Mouse (Mus musculus) C2C12 (cell line): Measurements from ENCODE around the gene Itgb2l. TPM values are rescaled to one million over a fixed set of nuclear protein-coding genes. Genes with fewer than 3 reads are reported as not detected.

Source experiments
- H3K27me3 ChIP-seq: one replicate; pipeline ENCODE4 v1.6.1; 2011; ENCODE audit not compliant: control insufficient read depth, insufficient read depth, insufficient read length
- H3K36me3 ChIP-seq: one replicate; pipeline ENCODE4 v1.6.1; 2011; ENCODE audit not compliant: control insufficient read depth, insufficient read depth
- H3K4me3 ChIP-seq: one replicate; pipeline ENCODE4 v1.5.1; 2011; ENCODE audit warnings: mild to moderate bottlenecking, control low read depth; ENCODE audit not compliant: poor library complexity, insufficient read depth, severe bottlenecking
- H3K79me2 ChIP-seq: one replicate; pipeline ENCODE4 v1.6.1; 2011; ENCODE audit not compliant: control insufficient read depth, insufficient read depth
- H3K79me3 ChIP-seq: one replicate; pipeline ENCODE4 v1.6.1; 2011; ENCODE audit warnings: low read depth, control low read depth
- H3ac ChIP-seq: one replicate; pipeline ENCODE3; 2011; ENCODE audit warnings: low read depth; ENCODE audit not compliant: control insufficient read depth, insufficient read length
- CEBPB ChIP-seq: IDR thresholded peaks from one replicate; pipeline ENCODE4 v1.6.1; 2011; ENCODE audit warnings: low read depth, mild to moderate bottlenecking, control low read depth, moderate library complexity
- CTCF ChIP-seq: IDR thresholded peaks from one replicate; pipeline ENCODE4 v1.5.1; 2011; ENCODE audit not compliant: control insufficient read depth, insufficient read depth, insufficient read length
- FOSL1 ChIP-seq: IDR thresholded peaks from one replicate; pipeline ENCODE4 v1.8.0; 2011; ENCODE audit warnings: mild to moderate bottlenecking, low read length; ENCODE audit not compliant: poor library complexity, insufficient read depth, severe bottlenecking
- MAX ChIP-seq: IDR thresholded peaks from one replicate; pipeline ENCODE4 v1.6.1; 2011; ENCODE audit warnings: mild to moderate bottlenecking, control low read depth
- MYOD1 ChIP-seq: IDR thresholded peaks from one replicate; pipeline ENCODE4 v1.6.1; 2011; ENCODE audit warnings: low read depth; ENCODE audit not compliant: control insufficient read depth, insufficient read length
- MYOG ChIP-seq: IDR thresholded peaks from one replicate; pipeline ENCODE4 v1.6.1; 2011; ENCODE audit not compliant: control insufficient read depth, insufficient read length; ENCODE audit errors: extremely low read depth
- USF1 ChIP-seq: IDR thresholded peaks from one replicate; pipeline ENCODE4 v1.6.1; 2011; ENCODE audit warnings: low read depth, mild to moderate bottlenecking, control low read depth, moderate library complexity
- polyA plus RNA-seq: library from polyadenylated mRNA; unstranded; fragments of >200 nt; fragmentation: generic; extraction: Trizol; gene quantifications from one replicate; pipeline ENCODE4 v1.2.1, GENCODE M21; 2012; ENCODE audit warnings: missing spikeins

Gene Itgb2l
- polyA plus RNA-seq, 1 experiment, result 0.12 TPM

DNA sequence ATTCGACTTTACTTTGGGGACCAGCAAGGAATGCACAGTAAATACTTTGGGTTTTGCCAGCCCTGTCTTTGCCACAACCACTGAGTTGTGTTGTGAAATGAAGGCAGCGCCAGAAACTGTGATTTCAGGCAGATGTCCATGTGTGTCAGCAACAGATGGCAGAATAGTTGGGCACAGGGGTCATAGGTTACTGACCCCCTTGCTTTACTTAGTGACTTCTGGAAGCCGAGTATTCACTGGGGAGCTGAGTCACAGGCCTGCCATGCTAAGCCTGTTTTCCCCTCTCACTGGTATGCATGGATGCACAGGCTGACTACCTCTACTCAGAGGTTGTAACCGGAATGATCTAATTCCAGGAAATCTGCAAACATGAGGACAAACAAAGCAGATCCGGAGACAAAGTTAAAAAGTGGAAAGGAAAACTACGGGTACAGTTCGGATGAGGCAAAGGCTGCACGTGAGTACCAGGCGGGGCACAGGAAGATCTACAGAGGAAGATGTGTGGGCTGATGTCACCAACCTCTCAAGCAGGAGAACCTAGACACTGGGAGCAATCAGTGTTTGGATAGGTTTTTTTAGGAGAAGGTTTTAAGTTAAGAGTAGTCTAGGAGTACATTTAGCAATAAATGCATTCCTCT is 47.3 kb downstream of the Itgb2l start:
- Histone ChIP-seq H3K36me3 (peaks cover 46% of the 10 kb centered on the region), H3K27me3 (no peaks in the 10 kb centered on the region), H3K79me2 (no peaks in the 10 kb centered on the region), H3K79me3 (no peaks in the 10 kb centered on the region), H3ac (no peak overlapping the region), H3K4me3 (no peak overlapping the region)
- TF ChIP-seq USF1 (peak; percentile 36), MAX (peak; percentile 70), MYOG (no peak), CTCF (no peak), CEBPB (peak; percentile 90), FOSL1 (peak; percentile 68), MYOD1 (peak; percentile 93)

DNA sequence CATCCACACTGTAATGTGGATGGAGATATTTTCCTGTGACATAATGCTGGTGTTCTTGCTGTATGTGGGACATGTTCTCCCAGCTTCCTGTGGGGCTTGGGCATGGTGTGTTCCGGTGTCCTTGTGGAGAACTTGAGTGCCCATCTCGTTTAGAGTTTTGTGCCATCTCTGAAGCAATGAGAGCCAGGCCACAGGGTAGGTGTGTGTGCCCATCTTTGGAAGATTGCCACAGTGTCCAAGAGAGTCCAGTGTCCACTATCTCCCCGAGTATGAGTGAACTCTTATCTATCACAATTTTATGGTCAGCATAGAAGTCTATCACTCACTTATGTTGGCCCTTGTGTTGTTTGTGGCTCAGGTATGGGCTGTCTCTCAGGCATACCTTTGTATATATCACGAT is 47.9 kb downstream of the Itgb2l start:
- Histone ChIP-seq H3K27me3 (no peaks in the 10 kb centered on the region), H3K4me3 (no peak overlapping the region), H3ac (no peak overlapping the region), H3K79me2 (peaks cover under 1% of the 10 kb centered on the region), H3K79me3 (no peaks in the 10 kb centered on the region), H3K36me3 (peaks cover 41% of the 10 kb centered on the region)
- TF ChIP-seq CEBPB (no peak), MAX (no peak), FOSL1 (no peak), CTCF (no peak), MYOD1 (no peak), MYOG (no peak), USF1 (no peak)

DNA sequence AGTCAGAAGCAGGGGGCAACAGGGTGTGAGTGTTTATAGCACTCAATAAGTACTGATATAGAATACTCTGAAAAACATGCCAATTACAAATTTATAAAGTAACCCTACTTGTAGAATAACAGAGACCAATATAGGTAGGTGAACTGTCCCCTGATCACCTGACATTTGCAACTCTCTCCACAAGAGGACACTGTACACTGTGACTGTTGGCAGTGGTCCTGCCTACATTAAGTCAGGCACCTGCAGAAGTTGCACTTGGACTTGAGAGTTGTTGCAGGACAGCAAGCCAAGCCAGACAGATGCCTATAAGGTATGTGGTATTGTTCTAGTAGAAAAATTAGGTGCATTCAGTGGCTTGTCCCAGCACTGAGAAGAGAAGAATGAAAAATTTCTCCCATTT is 52.3 kb downstream of the Itgb2l start:
- peaks cover 32% of the 10 kb centered on the region for H3K79me2 ChIP-seq
- no peak overlapping the region for H3K4me3 ChIP-seq
- peaks cover 21% of the 10 kb centered on the region for H3K36me3 ChIP-seq
- no peak overlapping the region for H3ac ChIP-seq
- peaks cover 18% of the 10 kb centered on the region for H3K79me3 ChIP-seq
- no peak for TF ChIP-seq MYOG
- TF ChIP-seq CTCF, result no peak
- TF ChIP-seq FOSL1, result no peak
- H3K27me3 ChIP-seq, result no peaks in the 10 kb centered on the region

DNA sequence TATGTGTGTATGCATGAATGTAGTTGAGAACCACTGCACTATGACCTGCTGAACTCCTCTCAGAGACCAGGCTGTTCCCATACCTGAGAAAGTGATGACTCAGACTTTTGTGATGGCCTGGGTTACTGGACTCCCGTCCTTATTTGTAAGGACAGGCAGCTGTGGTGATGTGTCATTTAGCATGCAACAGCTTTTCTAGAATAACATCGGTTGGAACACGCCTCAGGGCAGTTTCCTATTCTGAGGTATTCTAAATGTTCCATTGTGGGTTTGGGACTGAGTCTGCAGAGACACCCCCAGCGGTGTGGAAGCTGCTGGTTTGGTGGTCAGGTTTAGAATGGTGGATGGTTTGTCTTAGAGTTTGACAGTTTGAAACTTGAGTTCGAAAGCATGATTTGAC is 54.9 kb downstream of the Itgb2l start:
- H3K27me3 ChIP-seq, result no peaks in the 10 kb centered on the region
- peaks cover 57% of the 10 kb centered on the region for H3K79me2 ChIP-seq
- H3K79me3 ChIP-seq, result peaks cover 30% of the 10 kb centered on the region
- H3K4me3 ChIP-seq, result no peak overlapping the region
- H3ac ChIP-seq, result no peak overlapping the region
- H3K36me3 ChIP-seq, result peaks cover 18% of the 10 kb centered on the region
- TF ChIP-seq MYOD1 (peak; percentile 75), MAX (no peak), USF1 (no peak), CTCF (no peak), CEBPB (no peak), FOSL1 (no peak)

DNA sequence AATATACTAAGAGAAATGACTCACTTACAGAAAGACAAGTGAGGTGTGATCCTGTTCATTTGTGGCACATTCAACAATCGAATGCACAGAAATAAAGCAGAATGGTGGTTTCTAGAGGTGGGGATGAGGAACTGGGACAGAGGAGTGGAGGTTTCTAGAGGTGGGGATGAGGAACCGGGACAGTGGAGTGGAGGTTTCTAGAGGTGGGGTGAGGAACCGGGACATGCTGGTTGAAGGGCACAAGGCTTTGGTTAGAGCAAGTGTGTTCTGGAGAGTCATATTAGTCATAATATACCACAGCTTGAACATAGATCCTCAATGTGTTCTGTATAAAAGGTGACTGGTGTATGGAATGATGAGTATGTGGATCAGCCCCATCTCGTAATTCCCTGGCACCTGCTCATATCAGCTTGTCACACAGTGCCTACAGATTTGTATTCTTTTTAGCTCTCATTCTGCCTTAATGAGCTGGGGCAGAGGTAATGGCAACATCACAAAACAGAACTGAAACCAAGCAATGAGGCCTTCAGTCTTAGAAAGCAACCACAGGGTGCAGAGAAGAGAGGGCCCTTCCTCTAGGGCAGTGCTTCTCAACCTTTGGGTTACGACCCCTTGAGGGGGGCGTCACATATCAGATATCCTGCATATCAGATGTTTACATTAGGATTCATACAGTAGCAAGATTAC is 55.6 kb downstream of the Itgb2l start:
- TF ChIP-seq CTCF (no peak), MAX (no peak), MYOG (no peak), FOSL1 (no peak), CEBPB (no peak), MYOD1 (no peak), USF1 (no peak)
- no peak overlapping the region for H3ac ChIP-seq
- H3K79me2 ChIP-seq, result peaks cover 61% of the 10 kb centered on the region
- peaks cover 35% of the 10 kb centered on the region for H3K79me3 ChIP-seq
- no peak overlapping the region for H3K4me3 ChIP-seq
- peaks cover 22% of the 10 kb centered on the region for H3K36me3 ChIP-seq
- no peaks in the 10 kb centered on the region for H3K27me3 ChIP-seq
